ENCODE assay signal across 8 mouse cellular contexts in the genomic region with DNA sequence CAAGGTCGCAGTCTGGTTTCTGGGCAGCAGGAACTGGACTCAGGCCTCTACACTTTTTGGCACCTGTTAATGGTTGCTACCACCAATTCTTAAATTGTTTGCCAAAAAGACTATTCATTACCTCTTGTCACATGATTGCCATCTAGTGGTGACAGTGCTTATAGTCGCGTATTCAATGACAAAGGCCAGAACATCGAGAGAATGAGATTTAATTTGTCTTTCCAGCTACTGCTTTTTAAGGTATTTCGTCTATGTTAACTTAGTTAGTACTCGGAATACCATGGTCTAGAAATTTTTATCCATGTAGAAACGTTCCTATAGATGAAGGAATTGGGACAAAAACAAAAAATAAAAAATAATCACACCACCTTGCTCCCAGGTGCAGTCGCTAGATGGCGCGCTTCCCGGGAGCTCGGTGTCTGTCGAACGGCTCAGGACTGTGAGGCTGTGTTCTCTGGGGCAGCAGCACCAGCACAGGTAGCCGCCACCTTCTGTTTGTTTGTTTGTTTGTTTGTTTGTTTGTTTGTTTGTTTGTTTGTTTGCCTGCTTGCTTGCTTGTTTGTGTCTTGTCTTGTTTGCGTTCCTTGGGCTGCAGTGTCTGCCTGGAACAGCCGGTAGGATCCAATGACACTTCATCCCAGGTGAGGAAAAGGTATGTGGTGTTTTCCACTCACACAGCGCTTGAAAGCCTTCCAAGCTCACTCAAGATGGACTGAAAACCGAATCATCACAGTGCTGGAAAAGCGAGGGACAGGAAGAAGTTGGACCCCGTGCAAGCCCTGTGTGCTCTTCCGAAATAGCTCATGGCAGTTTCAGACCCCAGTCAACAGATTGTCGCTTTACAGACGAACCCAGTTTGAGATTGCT.
DNase-seq lines count a peak whose midpoint lies in the region; ATAC-seq and TF ChIP-seq lines count a peak whose summit lies in the region.

No protein-coding gene starts in this region.

- peak; percentile 81 for TF ChIP-seq CTCF in hindbrain, postnatal 0 days (IDR thresholded peaks at IDR 0.05; ENCODE audit: low read depth)

- peak; percentile 84 for ATAC-seq in hindbrain, postnatal 0 days

- no peaks in the 10 kb centered on the region for H3K4me1 ChIP-seq in hindbrain, postnatal 0 days (ENCODE audit: insufficient read depth, low read length)

- peak overlapping the region; percentile 26; the same call in 1 of the 2 replicates for H3K27ac ChIP-seq in hindbrain, postnatal 0 days

- H3K9ac ChIP-seq in hindbrain, postnatal 0 days (replicated peaks; ENCODE audit: low read length) = 0 out of 2 replicates have a peak overlapping the region, but pooled peaks have one; percentile 40

- H3K4me2 ChIP-seq in hindbrain, postnatal 0 days (ENCODE audit: low read depth, low read length) = peak overlapping the region; percentile 52

- H3K4me3 ChIP-seq in hindbrain, postnatal 0 days (ENCODE audit: low read length) = peak overlapping the region; percentile 35

- peak; percentile 83 for DNase-seq in ZHBTc4 (ENCODE audit: low read depth, low spot score)
- peak; percentile 88 to 92 for DNase-seq in cerebellum, postnatal 14 days
- peak; percentile 32 to 60 for DNase-seq in frontal cortex, postnatal 10 days (ENCODE audit: low spot score in 2 of 2)
- peak; percentile 93 for DNase-seq in hindbrain, postnatal 0 days (ENCODE audit: low spot score)
- peak; percentile 72 for DNase-seq in left cerebral cortex, adult 11 months (ENCODE audit: low spot score)
- DNase-seq in lung, postnatal 25 days (ENCODE audit: low spot score) = peak; percentile 57
- DNase-seq in right cerebral cortex, adult 18-20 months = peak; percentile 59
- peak; percentile 29 to 71 for DNase-seq in urinary bladder, postnatal 4 days (ENCODE audit: low spot score in 2 of 2)

- H3K36me3 ChIP-seq in hindbrain, postnatal 0 days (ENCODE audit: insufficient read depth, low read length) = no peaks in the 10 kb centered on the region

- no peaks in the 10 kb centered on the region for H3K27me3 ChIP-seq in hindbrain, postnatal 0 days (ENCODE audit: insufficient read depth, low read length)

- no peaks in the 10 kb centered on the region for H3K9me3 ChIP-seq in hindbrain, postnatal 0 days (ENCODE audit: low read length)

- 17% methylated on average over 24 of the region's 24 CpGs for WGBS in hindbrain, postnatal 0 days

Comparison
In these comparisons a context has a peak if more than half of its experiments do, and no peak if none do; other contexts are left out.
1. Peak in every context shown above with its lines: DNase-seq, ATAC-seq, H3K4me3 ChIP-seq and H3K27ac ChIP-seq.